Mouse (Mus musculus): ENCODE measurements around the gene Anapc11.

Gene Anapc11

GRCm38 (mm10) chr11:120627468-120628300 lies 29.5 kb downstream of the Anapc11 start:
- peak; percentile 88 for DNase-seq (ENCODE audit: low read depth)

DNA sequence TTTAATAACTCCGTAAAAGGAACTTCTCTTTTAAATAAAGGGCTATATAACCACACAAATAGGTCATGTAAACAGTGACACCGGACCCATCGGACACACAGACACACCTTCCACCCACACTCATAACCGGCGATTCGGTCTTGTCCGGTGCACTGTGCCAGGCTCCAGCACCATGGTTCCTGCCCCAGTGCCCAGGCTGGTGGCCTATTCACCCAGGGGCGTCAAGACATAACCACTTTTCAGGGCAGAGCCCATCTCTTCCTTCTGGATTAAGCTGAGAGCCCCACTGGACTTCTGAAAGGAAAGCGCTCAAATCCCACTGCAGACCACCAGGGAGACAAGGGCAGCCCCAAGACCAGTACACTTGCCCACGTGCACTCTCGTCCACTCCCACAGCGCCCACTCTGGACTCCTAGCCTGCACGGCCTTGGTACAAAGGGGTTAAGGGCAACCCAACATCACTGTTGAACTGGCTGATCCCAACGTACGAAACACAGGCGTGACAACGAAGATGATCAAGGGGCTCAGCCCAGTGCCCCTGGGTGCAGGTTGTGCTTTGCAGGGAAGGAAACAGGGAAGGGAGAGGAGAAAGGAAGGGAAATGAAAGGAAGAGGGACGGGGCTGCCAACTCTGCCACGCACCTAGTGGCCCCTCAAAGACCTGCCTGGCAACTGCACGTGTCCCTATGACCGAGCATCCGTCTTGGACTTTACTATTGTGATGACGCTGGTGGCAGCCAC lies 30.6 kb downstream of the Anapc11 start:
- DNase-seq (ENCODE audit: low read depth): no peak

DNA sequence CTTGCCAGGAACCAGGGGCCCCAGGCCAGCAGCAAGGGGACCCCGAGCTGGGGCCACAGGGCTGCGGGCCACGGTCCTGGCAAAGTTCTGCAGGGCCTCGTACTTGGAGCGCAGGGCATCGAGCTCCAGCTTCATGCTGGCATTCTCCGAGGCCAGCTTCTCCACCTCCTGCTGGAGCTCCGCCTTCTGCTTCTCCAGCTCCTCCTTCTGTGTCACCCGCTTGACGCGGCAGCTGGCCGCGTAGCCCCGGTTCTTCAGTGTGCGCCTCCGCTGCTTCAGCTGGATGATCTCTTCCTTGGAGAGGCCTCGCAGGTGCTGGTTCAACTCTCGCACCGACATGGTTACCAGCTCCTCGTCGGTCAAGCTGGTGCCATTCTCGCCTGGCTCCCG lies 31.1 kb downstream of the Anapc11 start:
- peak; percentile 81 for DNase-seq (ENCODE audit: low read depth)

DNA sequence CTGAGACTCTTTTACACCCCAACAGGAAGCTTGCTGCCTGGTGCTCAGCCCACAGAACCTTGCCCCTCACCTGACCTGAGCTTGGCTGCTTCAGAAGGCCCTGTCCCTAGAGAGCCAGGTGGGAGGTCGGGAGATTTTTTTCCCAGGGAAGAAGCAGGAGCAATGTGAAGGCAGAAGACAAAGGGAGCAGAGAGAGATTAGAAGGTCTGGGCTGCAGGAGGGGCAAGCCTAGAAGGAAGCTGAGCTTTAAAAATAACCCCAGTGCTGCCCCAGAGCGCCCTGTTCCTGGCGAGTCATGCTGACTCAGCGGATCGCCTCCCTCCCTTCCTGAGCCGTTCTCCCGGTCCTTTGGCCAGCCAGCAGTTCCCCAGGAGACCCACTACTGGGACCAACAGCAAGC lies 31.7 kb downstream of the Anapc11 start:
- peak; percentile 61 for DNase-seq (ENCODE audit: low read depth)

DNA sequence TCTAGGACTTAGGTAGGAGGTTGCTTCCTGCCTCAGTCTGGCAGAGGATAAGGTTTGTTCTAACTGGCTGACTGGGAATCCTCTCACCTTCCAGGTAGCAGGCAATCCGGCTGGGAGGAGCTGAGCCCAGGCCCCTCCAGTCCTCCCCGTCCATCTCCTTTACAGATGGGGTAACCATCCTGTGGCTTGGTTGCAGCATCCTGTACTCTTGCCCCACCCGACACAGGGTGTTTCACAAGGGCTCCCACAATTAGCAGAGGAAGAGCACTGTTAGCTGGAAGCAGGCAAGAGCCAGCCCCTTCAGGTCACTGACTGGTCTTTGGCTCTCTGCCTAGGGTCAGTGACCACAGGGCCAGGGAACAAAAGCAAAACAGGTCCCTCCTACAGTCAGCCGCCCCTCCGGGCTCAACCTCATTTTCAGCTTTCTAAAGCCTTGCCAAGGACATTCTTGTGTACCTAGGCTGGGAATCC lies 32.2 kb downstream of the Anapc11 start:
- peak; percentile 64 for DNase-seq (ENCODE audit: low read depth)

- DNase-seq (ENCODE audit: low read depth): peak; percentile 85
These were observed 32.9 kb downstream of the Anapc11 start for GRCm38 (mm10) chr11:120630881-120631725.

DNA sequence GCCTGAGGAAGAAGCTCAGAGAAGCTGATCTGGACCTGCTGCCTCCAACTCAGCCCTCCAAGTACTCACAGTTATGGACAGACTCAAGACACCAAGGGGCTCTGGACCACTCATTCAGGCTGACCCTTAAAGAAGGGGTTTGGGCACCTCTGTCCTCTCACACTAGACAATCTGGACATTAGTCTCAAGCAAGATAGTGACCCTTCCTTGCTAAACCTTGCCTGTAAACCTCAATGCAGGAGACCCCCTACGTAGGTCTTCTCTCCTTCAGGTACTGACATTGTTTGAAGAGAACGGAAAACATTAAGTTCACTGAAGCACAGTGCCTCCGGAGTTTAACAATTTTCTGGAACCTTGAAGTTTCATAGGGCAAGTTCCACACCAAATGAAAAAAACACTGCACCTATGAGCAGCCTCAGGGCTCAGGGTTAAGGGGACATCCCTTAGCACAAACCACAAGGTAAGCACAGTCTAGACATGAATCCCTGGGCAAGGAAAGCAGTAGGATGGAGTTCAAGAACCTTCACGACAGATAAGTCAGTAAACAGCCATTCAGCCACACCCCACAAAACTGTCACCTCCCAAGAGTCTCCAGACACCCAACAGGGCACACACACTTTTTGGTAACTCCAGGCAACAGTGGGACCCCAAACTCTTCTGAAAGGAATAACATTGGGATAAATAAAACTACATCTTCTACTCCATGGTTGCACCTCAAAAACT lies 33.7 kb downstream of the Anapc11 start:
- peak; percentile 61 for DNase-seq (ENCODE audit: low read depth)

- peak; percentile 77 for DNase-seq (ENCODE audit: low read depth)
These were observed 34.6 kb downstream of the Anapc11 start for GRCm38 (mm10) chr11:120632559-120633519.

GRCm38 (mm10) chr11:120633520-120634343 lies 35.5 kb downstream of the Anapc11 start, which contains the start of gene Mafg:
TSS of gene Mafg (minus strand) at chr11:120633600.
- DNase-seq (ENCODE audit: low read depth): peak; percentile 95

DNA sequence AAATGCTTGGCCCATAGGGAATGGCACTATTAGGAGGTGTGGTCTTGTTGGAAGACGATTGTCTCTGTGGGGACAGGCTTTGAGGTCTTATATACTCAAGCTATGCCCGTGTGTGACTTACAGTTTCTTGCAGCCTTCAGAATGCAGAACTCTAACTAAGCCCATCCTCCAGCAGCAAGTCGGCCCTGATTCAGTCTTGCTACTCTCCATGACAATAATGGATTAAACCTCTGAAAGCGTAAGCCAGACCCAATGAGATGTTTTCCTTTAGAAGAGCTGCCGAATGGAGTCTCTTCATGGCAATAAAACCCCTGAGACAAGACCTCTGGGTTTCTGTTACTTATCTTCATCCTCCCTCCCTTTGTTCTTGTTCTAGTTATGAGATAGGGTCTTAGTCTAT lies 36.6 kb downstream of the Anapc11 start:
- no peak for DNase-seq (ENCODE audit: low read depth)

- no peak for DNase-seq (ENCODE audit: low read depth)
These were observed 43.0 kb downstream of the Anapc11 start for GRCm38 (mm10) chr11:120641255-120641654.

GRCm38 (mm10) chr11:120641869-120642268 lies 43.6 kb downstream of the Anapc11 start:
- no peak for DNase-seq (ENCODE audit: low read depth)

GRCm38 (mm10) chr11:120642939-120643600 lies 44.8 kb downstream of the Anapc11 start:
- no peak for DNase-seq (ENCODE audit: low read depth)

GRCm38 (mm10) chr11:120643601-120643987 lies 45.4 kb downstream of the Anapc11 start, which contains the start of gene Pycr1:
TSS of gene Pycr1 (minus strand) at chr11:120643769.
- DNase-seq (ENCODE audit: low read depth): peak; percentile 95

DNA sequence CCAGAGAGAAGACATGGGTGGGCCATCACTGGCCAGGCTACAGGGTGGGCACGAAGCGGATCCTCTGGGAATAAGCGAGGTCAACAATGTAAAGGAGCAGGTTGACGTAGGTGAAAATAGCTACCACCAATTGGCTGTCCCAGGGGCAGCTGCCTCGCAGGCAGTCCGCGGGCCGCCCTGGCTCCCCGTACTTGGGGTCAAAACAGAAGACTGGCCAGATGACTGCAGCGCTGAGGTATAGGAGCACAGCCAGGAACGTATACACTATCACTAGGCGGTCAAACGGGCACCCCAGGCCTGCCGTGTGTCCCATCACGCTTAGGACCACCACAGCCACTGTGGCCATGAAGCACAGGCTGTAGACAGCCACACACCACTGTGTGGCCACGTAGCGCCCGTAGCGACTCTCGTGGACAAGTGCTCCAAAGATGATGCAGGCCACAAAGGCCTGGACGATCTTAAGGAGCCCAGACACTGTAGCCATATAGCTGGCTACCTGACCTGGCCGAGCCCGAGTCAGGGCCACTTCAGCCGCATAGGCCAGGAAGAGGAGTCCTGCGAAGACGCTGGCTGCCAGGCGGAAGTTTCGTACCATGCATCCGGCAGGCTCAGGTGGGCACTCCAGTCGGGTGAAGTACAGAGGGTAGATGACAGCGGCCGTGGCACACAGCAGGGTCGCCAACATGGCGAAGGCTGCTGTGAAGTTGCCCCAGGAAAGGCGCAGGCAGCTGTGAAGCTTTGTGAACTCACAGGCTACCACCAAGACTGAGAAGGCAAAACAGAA lies 49.0 kb downstream of the Anapc11 start:
- DNase-seq (ENCODE audit: low read depth): no peak

DNA sequence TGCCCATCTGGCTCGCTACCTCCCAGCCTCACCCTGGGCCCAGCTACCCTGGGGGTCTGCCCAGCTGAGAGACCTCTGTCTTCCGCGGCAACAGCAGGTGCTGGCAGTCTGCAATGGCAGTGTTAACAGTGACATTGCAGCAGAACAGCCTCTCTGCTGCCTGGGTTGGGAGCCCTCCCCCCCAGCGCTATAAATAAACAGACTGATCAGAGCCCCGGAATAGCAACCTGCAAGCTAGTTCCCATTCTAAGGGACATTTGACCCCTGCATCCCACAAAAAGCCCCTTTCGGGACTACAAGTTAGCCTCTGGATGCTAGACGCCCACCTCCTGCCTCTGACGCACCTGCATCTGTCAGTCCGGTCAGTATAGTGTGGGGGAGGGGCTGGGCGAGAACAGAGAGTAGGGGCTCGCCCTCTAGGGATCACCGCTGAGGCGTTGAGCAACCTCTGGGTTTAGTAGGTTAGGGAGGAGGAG lies 49.8 kb downstream of the Anapc11 start, which contains the start of gene Myadml2:
Gene Myadml2 (minus strand): TSS at position 158 of the 476 bp plus-strand sequence.
- DNase-seq (ENCODE audit: low read depth): no peak

GRCm38 (mm10) chr11:120651872-120652271 lies 53.7 kb downstream of the Anapc11 start:
- DNase-seq (ENCODE audit: low read depth): peak; percentile 41

GRCm38 (mm10) chr11:120654741-120655140 lies 56.5 kb downstream of the Anapc11 start:
- no peak for DNase-seq (ENCODE audit: low read depth)

Measured in induced T-regulatory cell, adult 2 months (primary cell).